Mouse (Mus musculus): ENCODE measurements around the gene Arl6ip5.

- TF ChIP-seq CTCF (IDR thresholded peaks at IDR 0.05; ENCODE audit: low read depth) = peak; percentile 22
- no peak for TF ChIP-seq EP300 (IDR thresholded peaks at IDR 0.05; ENCODE audit: low read depth)
Measured at GRCm38 (mm10) chr6:97209201-97209600, 1.3 kb upstream of the Arl6ip5 start.
